Mouse (Mus musculus): ENCODE data around the gene Gm27029. TPM values are rescaled to one million over a fixed set of nuclear protein-coding genes. Genes with fewer than 3 reads are reported as not detected.
A peak's percentile ranks its signal among the peaks of the same experiment; 100 is the strongest.
"Not testable (repeated sequence)": the region's sequence is repeated elsewhere in the genome, so short reads cannot be mapped to it uniquely, and the experiment has no call there.

The Gm27029 gene
- polyA plus RNA-seq, 1 experiment = 3.1 TPM

GRCm38 (mm10) chr11:101446319-101446718, 21.7 kb upstream of the Gm27029 start:
- TF ChIP-seq CTCF (IDR thresholded peaks at IDR 0.05; ENCODE audit: borderline replicate concordance, insufficient read depth, low read depth, low read length) (no peak), POLR2A (IDR thresholded peaks at IDR 0.05; ENCODE audit: borderline replicate concordance, insufficient read depth, low read length) (no peak)
- Histone ChIP-seq H3K4me1 (ENCODE audit: control insufficient read depth, insufficient read depth, low read length) (no peaks in the 10 kb centered on the region), H3K27me3 (ENCODE audit: control insufficient read depth, insufficient read depth, low read length) (no peaks in the 10 kb centered on the region), H3K27ac (ENCODE audit: insufficient read depth, low read length) (no peak overlapping the region), H3K4me3 (replicated peaks; ENCODE audit: insufficient read depth, low read depth, low read length) (no peak overlapping the region)
- no peak for DNase-seq
- WGBS = 76% methylated on average over 1 of the region's 1 CpGs

- no peak for DNase-seq
- H3K4me1 ChIP-seq (ENCODE audit: control insufficient read depth, insufficient read depth, low read length) = no peaks in the 10 kb centered on the region
- H3K27me3 ChIP-seq (ENCODE audit: control insufficient read depth, insufficient read depth, low read length) = no peaks in the 10 kb centered on the region
- H3K4me3 ChIP-seq (replicated peaks; ENCODE audit: insufficient read depth, low read depth, low read length) = peak overlapping the region; percentile 61
- 1% methylated on average over 14 of the region's 14 CpGs for WGBS
- no peak overlapping the region for H3K27ac ChIP-seq (ENCODE audit: insufficient read depth, low read length)
- TF ChIP-seq POLR2A (IDR thresholded peaks at IDR 0.05; ENCODE audit: borderline replicate concordance, insufficient read depth, low read length) (no peak), CTCF (IDR thresholded peaks at IDR 0.05; ENCODE audit: borderline replicate concordance, insufficient read depth, low read depth, low read length) (no peak)
These were observed 18.2 kb upstream of the Gm27029 start for GRCm38 (mm10) chr11:101442760-101443159.

GRCm38 (mm10) chr11:101442127-101442693, 17.6 kb upstream of the Gm27029 start, which contains the start of gene Rpl27:
Rpl27 (plus strand) TSS chr11:101442298.
- DNase-seq = peak; percentile 98 to 99
- H3K4me3 ChIP-seq (replicated peaks; ENCODE audit: insufficient read depth, low read depth, low read length) = peak within 1 kb of the TSS; percentile 61
- no peaks in the 10 kb centered on the region for H3K27me3 ChIP-seq (ENCODE audit: control insufficient read depth, insufficient read depth, low read length)
- H3K27ac ChIP-seq (ENCODE audit: insufficient read depth, low read length) = no peak within 1 kb of the TSS
- no peaks in the 10 kb centered on the region for H3K4me1 ChIP-seq (ENCODE audit: control insufficient read depth, insufficient read depth, low read length)
- TF ChIP-seq POLR2A (IDR thresholded peaks at IDR 0.05; ENCODE audit: borderline replicate concordance, insufficient read depth, low read length) (peak; percentile 82), CTCF (IDR thresholded peaks at IDR 0.05; ENCODE audit: borderline replicate concordance, insufficient read depth, low read depth, low read length) (peak; percentile 84)
- WGBS = under 1% methylated on average over 42 of the region's 42 CpGs

GRCm38 (mm10) chr11:101441450-101442126, 17.0 kb upstream of the Gm27029 start:
- WGBS = 35% methylated on average over 15 of the region's 15 CpGs
- peak overlapping the region; percentile 18 for H3K4me3 ChIP-seq (replicated peaks; ENCODE audit: insufficient read depth, low read depth, low read length)
- H3K27ac ChIP-seq (ENCODE audit: insufficient read depth, low read length); DNase-seq; H3K4me1 ChIP-seq (ENCODE audit: control insufficient read depth, insufficient read depth, low read length); H3K27me3 ChIP-seq (ENCODE audit: control insufficient read depth, insufficient read depth, low read length): not testable (repeated sequence)

GRCm38 (mm10) chr11:101438006-101438405, 13.4 kb upstream of the Gm27029 start:
- 46% methylated on average over 3 of the region's 3 CpGs for WGBS
- not testable (repeated sequence) for DNase-seq

GRCm38 (mm10) chr11:101436916-101437315, 12.3 kb upstream of the Gm27029 start:
- Histone ChIP-seq H3K27me3 (ENCODE audit: control insufficient read depth, insufficient read depth, low read length) (no peaks in the 10 kb centered on the region), H3K4me3 (replicated peaks; ENCODE audit: insufficient read depth, low read depth, low read length) (no peak overlapping the region), H3K27ac (ENCODE audit: insufficient read depth, low read length) (no peak overlapping the region), H3K4me1 (ENCODE audit: control insufficient read depth, insufficient read depth, low read length) (peaks cover 13% of the 10 kb centered on the region)
- DNase-seq = no peak
- TF ChIP-seq POLR2A (IDR thresholded peaks at IDR 0.05; ENCODE audit: borderline replicate concordance, insufficient read depth, low read length) (no peak), CTCF (IDR thresholded peaks at IDR 0.05; ENCODE audit: borderline replicate concordance, insufficient read depth, low read depth, low read length) (no peak)
- WGBS = 37% methylated on average over 4 of the region's 4 CpGs

More at GRCm38 (mm10) chr11:101438006-101438405, 13.4 kb upstream of the Gm27029 start:
- H3K27ac ChIP-seq (ENCODE audit: insufficient read depth, low read length); H3K27me3 ChIP-seq (ENCODE audit: control insufficient read depth, insufficient read depth, low read length); H3K4me3 ChIP-seq (replicated peaks; ENCODE audit: insufficient read depth, low read depth, low read length): not testable (repeated sequence)
- H3K4me1 ChIP-seq (ENCODE audit: control insufficient read depth, insufficient read depth, low read length) = peaks cover 10% of the 10 kb centered on the region

GRCm38 (mm10) chr11:101435831-101436230, 11.2 kb upstream of the Gm27029 start:
- Histone ChIP-seq H3K27ac (ENCODE audit: insufficient read depth, low read length) (no peak overlapping the region), H3K4me1 (ENCODE audit: control insufficient read depth, insufficient read depth, low read length) (peaks cover 13% of the 10 kb centered on the region), H3K27me3 (ENCODE audit: control insufficient read depth, insufficient read depth, low read length) (no peaks in the 10 kb centered on the region), H3K4me3 (replicated peaks; ENCODE audit: insufficient read depth, low read depth, low read length) (no peak overlapping the region)
- no peak for DNase-seq
- TF ChIP-seq CTCF (IDR thresholded peaks at IDR 0.05; ENCODE audit: borderline replicate concordance, insufficient read depth, low read depth, low read length) (no peak), POLR2A (IDR thresholded peaks at IDR 0.05; ENCODE audit: borderline replicate concordance, insufficient read depth, low read length) (no peak)
- WGBS = 88% methylated on average over 4 of the region's 4 CpGs

- 13% methylated on average over 13 of the region's 13 CpGs for WGBS
- TF ChIP-seq CTCF (IDR thresholded peaks at IDR 0.05; ENCODE audit: borderline replicate concordance, insufficient read depth, low read depth, low read length) = no peak
- no peak for TF ChIP-seq POLR2A (IDR thresholded peaks at IDR 0.05; ENCODE audit: borderline replicate concordance, insufficient read depth, low read length)
- Histone ChIP-seq H3K4me1 (ENCODE audit: control insufficient read depth, insufficient read depth, low read length) (peaks cover 13% of the 10 kb centered on the region), H3K27me3 (ENCODE audit: control insufficient read depth, insufficient read depth, low read length) (no peaks in the 10 kb centered on the region), H3K27ac (ENCODE audit: insufficient read depth, low read length) (no peak overlapping the region), H3K4me3 (replicated peaks; ENCODE audit: insufficient read depth, low read depth, low read length) (no peak overlapping the region)
- DNase-seq = peak; percentile 63 to 70
These were observed 8.8 kb upstream of the Gm27029 start for GRCm38 (mm10) chr11:101433396-101433795.

Measured in cerebellum, adult 2 months (tissue).